Mouse (Mus musculus) spleen, adult 2 months (tissue): ENCODE measurements around the gene Slc25a34.

Source experiments
- CTCF ChIP-seq: fragments of 200-500 bp; IDR thresholded peaks from 2 replicates; pipeline ENCODE4 v1.5.1; 2011; ENCODE audit warnings: mild to moderate bottlenecking, inconsistent platforms; ENCODE audit not compliant: insufficient read depth, insufficient read length, insufficient replicate concordance; ENCODE audit errors: extremely low read depth
- POLR2A ChIP-seq: fragments of 200-500 bp; IDR thresholded peaks from 2 replicates; pipeline ENCODE4 v1.6.1; 2011; ENCODE audit warnings: low read depth, low read length, inconsistent platforms

- TF ChIP-seq CTCF (no peak), POLR2A (no peak)
Observed at GRCm38 (mm10) chr4:141636693-141637092, 13.1 kb upstream of the Slc25a34 start.
